Mouse (Mus musculus): Measurements from ENCODE around the gene Atat1. TPM values are rescaled to one million over a fixed set of nuclear protein-coding genes. Genes with fewer than 3 reads are reported as not detected.

Gene Atat1
- polyA plus RNA-seq, 1 experiment from 2014 or later = 9.3 TPM

DNA sequence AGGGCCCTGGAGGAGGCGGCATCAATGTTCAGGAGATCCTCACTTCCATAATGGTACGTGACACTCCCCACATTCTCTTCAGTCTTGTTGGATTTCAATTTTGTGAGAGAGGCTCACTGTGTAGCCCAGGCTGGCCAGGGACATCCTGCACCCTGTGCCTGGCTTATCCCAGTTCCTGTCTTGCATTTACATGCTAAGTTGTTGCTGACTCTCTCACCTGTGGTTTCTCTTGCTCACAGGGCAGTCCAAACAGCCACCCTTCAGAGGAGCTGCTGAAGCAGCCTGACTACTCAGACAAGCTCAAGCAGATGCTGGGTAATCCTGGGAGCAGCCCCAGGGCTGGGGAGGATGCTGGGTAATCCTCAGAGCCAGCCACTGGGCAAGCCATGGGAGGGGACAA is 19.7 kb upstream of the Atat1 start:
- Histone ChIP-seq H3K4me2 (no peak overlapping the region), H3K4me1 (replicated peaks) (peaks cover 49% of the 10 kb centered on the region), H3K27ac (peak overlapping the region; percentile 18; the same call in 1 of the 2 replicates), H3K27me3 (no peaks in the 10 kb centered on the region), H3K4me3 (replicated peaks) (no peak overlapping the region), H3K9ac (no peak overlapping the region), H3K36me3 (peaks cover 77% of the 10 kb centered on the region), H3K9me3 (replicated peaks) (no peaks in the 10 kb centered on the region)
- WGBS (ENCODE audit: insufficient replicate concordance) = 97% methylated on average over 2 of the region's 2 CpGs
- DNase-seq (no peak), ATAC-seq (ENCODE audit: low read depth) (no peak)

DNA sequence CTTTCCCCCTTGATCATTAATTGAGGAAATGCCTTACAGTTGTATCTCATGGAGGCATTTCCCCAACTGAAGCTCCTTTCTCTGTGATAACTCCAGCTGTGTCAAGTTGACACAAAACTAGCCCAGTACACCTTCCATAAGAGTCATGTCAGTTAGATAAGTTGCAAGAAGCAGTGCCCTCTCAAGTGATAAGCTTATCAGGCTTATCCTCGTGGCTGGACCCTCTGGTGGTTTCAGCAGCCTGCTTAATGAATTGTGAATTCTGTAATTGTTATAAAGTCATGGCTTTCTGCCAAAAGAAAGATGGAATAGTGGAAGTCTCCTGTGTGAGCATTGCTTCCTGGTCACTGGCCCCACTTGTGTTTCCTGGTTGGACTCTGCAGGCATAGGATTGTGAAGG is 17.6 kb upstream of the Atat1 start:
- Histone ChIP-seq H3K9ac (peak overlapping the region; percentile 45; the same call in 1 of the 2 replicates), H3K36me3 (peaks cover 94% of the 10 kb centered on the region), H3K4me1 (replicated peaks) (peaks cover 69% of the 10 kb centered on the region), H3K27me3 (no peaks in the 10 kb centered on the region), H3K9me3 (replicated peaks) (no peaks in the 10 kb centered on the region), H3K27ac (peak overlapping the region; percentile 80), H3K4me3 (replicated peaks) (no peak overlapping the region), H3K4me2 (peak overlapping the region; percentile 39)
- ATAC-seq (ENCODE audit: low read depth) = peak; percentile 87
- 5% methylated on average over 1 of the region's 1 CpGs for WGBS (ENCODE audit: insufficient replicate concordance)
- DNase-seq = peak; percentile 46

- 90% methylated on average over 4 of the region's 4 CpGs for WGBS (ENCODE audit: insufficient replicate concordance)
- Histone ChIP-seq H3K9me3 (replicated peaks) (no peaks in the 10 kb centered on the region), H3K4me1 (replicated peaks) (peaks cover 91% of the 10 kb centered on the region), H3K27ac (peak overlapping the region; percentile 53; the same call in 1 of the 2 replicates), H3K36me3 (peaks cover 79% of the 10 kb centered on the region), H3K4me2 (no peak overlapping the region), H3K4me3 (replicated peaks) (no peak overlapping the region), H3K27me3 (no peaks in the 10 kb centered on the region), H3K9ac (no peak overlapping the region; the same call in 1 of the 2 replicates)
- no peak for DNase-seq
- ATAC-seq (ENCODE audit: low read depth) = no peak
Measured at GRCm38 (mm10) chr17:35923281-35923680, 13.4 kb upstream of the Atat1 start.

DNA sequence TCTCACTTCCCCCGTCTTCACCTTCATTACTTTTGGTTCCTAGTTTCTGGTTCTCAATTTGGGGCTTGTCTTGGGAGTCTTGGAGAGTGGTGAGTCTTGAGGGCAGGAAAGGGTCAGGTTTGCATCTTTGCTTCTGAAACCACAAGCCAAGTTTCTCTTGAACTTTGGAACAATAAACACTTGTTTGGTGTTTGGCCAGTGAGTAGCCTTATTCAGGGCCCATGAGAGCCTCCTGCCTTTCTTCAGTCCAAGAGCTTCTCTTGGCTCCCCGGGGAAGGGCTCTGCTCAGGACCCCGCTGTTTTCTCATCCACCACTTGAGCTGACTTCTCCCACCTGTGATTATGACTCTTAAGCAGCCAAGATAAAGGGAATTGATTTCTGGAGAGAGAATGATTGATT is 12.7 kb upstream of the Atat1 start:
- H3K4me2 ChIP-seq = no peak overlapping the region
- peaks cover 76% of the 10 kb centered on the region for H3K36me3 ChIP-seq
- no peak overlapping the region for H3K9ac ChIP-seq
- H3K4me1 ChIP-seq (replicated peaks) = peaks cover 84% of the 10 kb centered on the region
- no peak for DNase-seq
- no peaks in the 10 kb centered on the region for H3K27me3 ChIP-seq
- peak overlapping the region; percentile 37; the same call in 1 of the 2 replicates for H3K27ac ChIP-seq
- no peak for ATAC-seq (ENCODE audit: low read depth)
- H3K4me3 ChIP-seq (replicated peaks) = no peak overlapping the region
- no peaks in the 10 kb centered on the region for H3K9me3 ChIP-seq (replicated peaks)
- WGBS (ENCODE audit: insufficient replicate concordance) = 88% methylated on average over 3 of the region's 3 CpGs

GRCm38 (mm10) chr17:35921710-35922109 is 11.8 kb upstream of the Atat1 start:
- Histone ChIP-seq H3K36me3 (peaks cover 75% of the 10 kb centered on the region), H3K27me3 (no peaks in the 10 kb centered on the region), H3K9me3 (replicated peaks) (no peaks in the 10 kb centered on the region), H3K27ac (peak overlapping the region; percentile 97; the same call in 1 of the 2 replicates), H3K4me2 (no peak overlapping the region), H3K9ac (0 out of 2 replicates have a peak overlapping the region, but pooled peaks have one; percentile 12), H3K4me1 (replicated peaks) (peaks cover 75% of the 10 kb centered on the region), H3K4me3 (replicated peaks) (no peak overlapping the region)
- no peak for ATAC-seq (ENCODE audit: low read depth)
- no peak for DNase-seq
- WGBS (ENCODE audit: insufficient replicate concordance) = 81% methylated on average over 4 of the region's 4 CpGs

GRCm38 (mm10) chr17:35920862-35921562 is 11.1 kb upstream of the Atat1 start:
- no peaks in the 10 kb centered on the region for H3K27me3 ChIP-seq
- WGBS (ENCODE audit: insufficient replicate concordance) = 78% methylated on average over 5 of the region's 5 CpGs
- H3K9ac ChIP-seq = peak overlapping the region; percentile 83
- H3K4me3 ChIP-seq (replicated peaks) = 0 out of 2 replicates have a peak overlapping the region, but pooled peaks have one; percentile 92
- H3K36me3 ChIP-seq = peaks cover 68% of the 10 kb centered on the region
- peaks cover 68% of the 10 kb centered on the region for H3K4me1 ChIP-seq (replicated peaks)
- peak overlapping the region; percentile 97 for H3K27ac ChIP-seq
- no peak for ATAC-seq (ENCODE audit: low read depth)
- no peaks in the 10 kb centered on the region for H3K9me3 ChIP-seq (replicated peaks)
- H3K4me2 ChIP-seq = peak overlapping the region; percentile 81
- DNase-seq = no peak

DNA sequence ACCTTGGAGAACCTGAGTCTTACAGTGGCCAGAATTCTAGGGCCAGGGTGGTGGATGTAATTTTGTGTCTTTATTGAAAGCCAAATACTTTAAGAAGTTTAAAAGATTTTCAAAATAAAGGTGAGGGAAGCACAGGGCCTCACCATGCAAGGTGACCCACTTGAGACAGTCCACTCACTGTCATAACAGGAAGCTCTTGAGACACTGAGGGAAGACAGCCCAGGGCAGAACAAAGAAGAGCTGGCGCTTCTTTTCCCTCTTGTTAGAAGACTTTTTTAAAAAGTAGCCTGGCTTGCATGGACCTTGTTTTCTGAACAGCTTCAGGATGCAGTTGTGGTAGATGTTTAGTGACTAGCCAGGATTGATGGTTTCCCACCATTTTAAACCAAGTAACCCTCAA is 10.5 kb upstream of the Atat1 start:
- H3K27ac ChIP-seq = peak overlapping the region; percentile 97
- 71% methylated on average over 1 of the region's 1 CpGs for WGBS (ENCODE audit: insufficient replicate concordance)
- DNase-seq (no peak), ATAC-seq (ENCODE audit: low read depth) (no peak)
- peak overlapping the region; percentile 83 for H3K9ac ChIP-seq
- H3K36me3 ChIP-seq = peaks cover 61% of the 10 kb centered on the region
- peaks cover 67% of the 10 kb centered on the region for H3K4me1 ChIP-seq (replicated peaks)
- H3K4me2 ChIP-seq = peak overlapping the region; percentile 81
- peak overlapping the region; percentile 92 for H3K4me3 ChIP-seq (replicated peaks)
- H3K27me3 ChIP-seq = no peaks in the 10 kb centered on the region
- H3K9me3 ChIP-seq (replicated peaks) = no peaks in the 10 kb centered on the region

- 8% methylated on average over 6 of the region's 6 CpGs for WGBS (ENCODE audit: insufficient replicate concordance)
- no peaks in the 10 kb centered on the region for H3K9me3 ChIP-seq (replicated peaks)
- ATAC-seq (ENCODE audit: low read depth) = no peak; the same call in 1 of the 2 replicates
Measured at GRCm38 (mm10) chr17:35919864-35920301, 10.0 kb upstream of the Atat1 start.

GRCm38 (mm10) chr17:35919060-35919715 is 9.3 kb upstream of the Atat1 start:
- H3K9me3 ChIP-seq (replicated peaks) = no peaks in the 10 kb centered on the region
- peak overlapping the region; percentile 97 for H3K27ac ChIP-seq
- H3K9ac ChIP-seq = peak overlapping the region; percentile 98
- peaks cover 67% of the 10 kb centered on the region for H3K4me1 ChIP-seq (replicated peaks)
- ATAC-seq (ENCODE audit: low read depth) (peak; percentile 23), DNase-seq (peak; percentile 95)
- WGBS (ENCODE audit: insufficient replicate concordance) = 6% methylated on average over 7 of the region's 7 CpGs
- no peaks in the 10 kb centered on the region for H3K27me3 ChIP-seq
- peaks cover 53% of the 10 kb centered on the region for H3K36me3 ChIP-seq
- H3K4me3 ChIP-seq (replicated peaks) = peak overlapping the region; percentile 92
- H3K4me2 ChIP-seq = peak overlapping the region; percentile 81

More at GRCm38 (mm10) chr17:35919864-35920301, 10.0 kb upstream of the Atat1 start:
- Histone ChIP-seq H3K36me3 (peaks cover 56% of the 10 kb centered on the region), H3K27ac (peak overlapping the region; percentile 97), H3K4me1 (replicated peaks) (peaks cover 67% of the 10 kb centered on the region), H3K27me3 (no peaks in the 10 kb centered on the region), H3K9ac (peak overlapping the region; percentile 83), H3K4me2 (peak overlapping the region; percentile 81), H3K4me3 (replicated peaks) (peak overlapping the region; percentile 92)
- peak; percentile 70 for DNase-seq

DNA sequence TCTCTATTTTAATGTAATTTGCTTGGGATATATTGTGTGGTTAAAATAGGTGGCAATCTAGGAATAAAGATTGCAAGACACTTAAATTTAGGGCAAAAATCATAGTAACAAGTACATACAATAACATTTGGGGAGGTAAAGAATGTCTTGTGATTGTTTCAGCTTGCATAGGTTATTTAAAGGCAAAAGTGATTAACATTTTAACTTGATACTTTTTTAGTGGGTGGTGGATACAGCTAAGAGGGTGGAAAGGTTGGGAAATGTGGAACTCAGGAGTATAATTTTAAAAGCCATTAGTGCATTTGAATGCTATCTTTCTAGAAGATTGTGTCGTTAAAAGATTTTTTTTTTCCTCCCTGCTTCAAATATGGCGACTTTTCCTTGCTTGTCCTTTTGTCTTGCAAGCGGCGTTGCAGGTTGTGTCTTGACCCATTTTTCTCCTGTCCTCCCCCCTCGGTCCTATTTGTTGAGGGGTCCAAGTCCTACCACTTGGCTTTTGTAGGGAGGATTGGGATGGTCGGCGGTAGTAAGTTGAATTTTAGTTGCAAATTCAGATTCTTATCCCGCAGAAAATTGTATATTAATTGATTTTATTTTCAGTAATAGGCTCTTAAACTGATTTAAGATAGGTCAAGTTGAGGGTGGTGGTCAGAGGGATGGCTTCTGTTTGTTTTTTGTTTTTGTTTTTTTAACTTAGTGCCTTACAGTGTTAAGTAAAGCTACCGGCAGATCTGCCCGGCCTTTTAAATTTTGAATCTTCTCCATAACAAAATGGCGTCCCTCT is 8.6 kb upstream of the Atat1 start:
- no peaks in the 10 kb centered on the region for H3K9me3 ChIP-seq (replicated peaks)
- peak overlapping the region; percentile 92 for H3K4me3 ChIP-seq (replicated peaks)
- ATAC-seq (ENCODE audit: low read depth) (no peak), DNase-seq (peak; percentile 38)
- peak overlapping the region; percentile 98 for H3K9ac ChIP-seq
- WGBS (ENCODE audit: insufficient replicate concordance) = under 1% methylated on average over 11 of the region's 11 CpGs
- peaks cover 64% of the 10 kb centered on the region for H3K4me1 ChIP-seq (replicated peaks)
- peaks cover 53% of the 10 kb centered on the region for H3K36me3 ChIP-seq
- H3K27ac ChIP-seq = peak overlapping the region; percentile 97
- H3K27me3 ChIP-seq = no peaks in the 10 kb centered on the region
- H3K4me2 ChIP-seq = peak overlapping the region; percentile 81

All from liver, embryonic 13.5 days (tissue).